Mouse (Mus musculus) hindbrain, embryonic 11.5 days (tissue): ENCODE measurements at regions not wholly inside any gene's neighbourhood (a gene's known extent, or its start where the extent isn't known, plus 50 kb on each side); places are given as distances from the start of the nearest gene placed in this dataset.

ENCODE experiments used
- ATAC-seq: fragments of 200-750 bp; cut with Nextera tagmentation; 2 replicates; pipeline ENCODE4 v1.8.0; 2017; ENCODE audit warnings: mild to moderate bottlenecking, moderate TSS enrichment, moderate library complexity; ENCODE audit not compliant: low FRiP score
- DNase-seq: peaks from one replicate; pipeline ENCODE4 v3.0.0-alpha.2; 2015; ENCODE audit warnings: low spot score
- H3K27ac ChIP-seq: fragments of 300-500 bp; sonication (generic); 2 replicates; pipeline ENCODE4 v1.5.1; 2014; ENCODE audit warnings: mild to moderate bottlenecking, low read depth, low read length
- H3K27me3 ChIP-seq: fragments of 300-500 bp; sonication (generic); 2 replicates; pipeline ENCODE4 v1.6.1; 2014; ENCODE audit warnings: mild to moderate bottlenecking, low read length, moderate library complexity, mixed read lengths; ENCODE audit not compliant: control insufficient read depth, insufficient read depth
- H3K36me3 ChIP-seq: fragments of 300-500 bp; sonication (generic); 2 replicates; pipeline ENCODE4 v1.6.1; 2014; ENCODE audit warnings: mild to moderate bottlenecking, low read length, moderate library complexity, mixed read lengths; ENCODE audit not compliant: control insufficient read depth, insufficient read depth
- H3K4me1 ChIP-seq: fragments of 300-500 bp; sonication (generic); replicated peaks from 2 replicates; pipeline ENCODE4 v1.6.1; 2014; ENCODE audit warnings: low read length, mixed read lengths; ENCODE audit not compliant: control insufficient read depth, insufficient read depth
- H3K4me2 ChIP-seq: fragments of 300-500 bp; sonication (generic); replicated peaks from 2 replicates; pipeline ENCODE4 v1.6.1; 2014; ENCODE audit warnings: mild to moderate bottlenecking, low read depth, low read length
- H3K4me3 ChIP-seq: fragments of 300-500 bp; sonication (generic); 2 replicates; pipeline ENCODE4 v1.5.1; 2014; ENCODE audit warnings: low read depth, low read length
- H3K9ac ChIP-seq: fragments of 300-500 bp; sonication (generic); 2 replicates; pipeline ENCODE4 v1.6.1; 2014; ENCODE audit warnings: low read depth, low read length
- H3K9me3 ChIP-seq: fragments of 300-500 bp; sonication (generic); 2 replicates; pipeline ENCODE4 v1.6.1; 2016; ENCODE audit warnings: low read length; ENCODE audit not compliant: control insufficient read depth
- WGBS: fragments of 180-500 bp; shearing (Covaris S2); extraction: QIAGEN DNeasy Blood & Tissue Kit; methylation state at CpG from one replicate; pipeline ENCODE4 v1.1.7; 2014; 5-methylcytosine and 5-hydroxymethylcytosine counted together

- H3K27ac ChIP-seq, result no peak overlapping the region
- no peak overlapping the region for H3K9ac ChIP-seq
- no peaks in the 10 kb centered on the region for H3K27me3 ChIP-seq
- H3K4me3 ChIP-seq, result no peak overlapping the region
- no peaks in the 10 kb centered on the region for H3K4me1 ChIP-seq
- H3K36me3 ChIP-seq, result no peaks in the 10 kb centered on the region
- H3K9me3 ChIP-seq, result no peaks in the 10 kb centered on the region
- no peak for ATAC-seq
- no peak for DNase-seq
- H3K4me2 ChIP-seq, result no peak overlapping the region
- 80% methylated on average over 5 of the region's 5 CpGs for WGBS
Observed at GRCm38 (mm10) chr13:28583617-28584016, 326.3 kb downstream of the Gm11361 start.

- Histone ChIP-seq H3K4me3 (no peak overlapping the region), H3K9me3 (no peaks in the 10 kb centered on the region), H3K27me3 (no peaks in the 10 kb centered on the region), H3K27ac (no peak overlapping the region), H3K4me2 (no peak overlapping the region), H3K9ac (no peak overlapping the region), H3K36me3 (no peaks in the 10 kb centered on the region), H3K4me1 (no peaks in the 10 kb centered on the region)
- 52% methylated on average over 9 of the region's 9 CpGs for WGBS
- no peak for DNase-seq
- ATAC-seq, result no peak
Observed at GRCm38 (mm10) chr13:28575202-28575851, 318.0 kb downstream of the Gm11361 start.

GRCm38 (mm10) chr13:28573364-28573763, 316.0 kb downstream of the Gm11361 start:
- Histone ChIP-seq H3K4me2 (no peak overlapping the region), H3K4me3 (no peak overlapping the region), H3K9ac (no peak overlapping the region), H3K27me3 (no peaks in the 10 kb centered on the region), H3K36me3 (no peaks in the 10 kb centered on the region), H3K4me1 (no peaks in the 10 kb centered on the region), H3K9me3 (no peaks in the 10 kb centered on the region), H3K27ac (no peak overlapping the region)
- DNase-seq, result no peak
- no peak for ATAC-seq
- WGBS, result 97% methylated on average over 1 of the region's 1 CpGs

- WGBS, result 92% methylated on average over 1 of the region's 1 CpGs
- Histone ChIP-seq H3K9me3 (no peaks in the 10 kb centered on the region), H3K4me2 (no peak overlapping the region), H3K27ac (no peak overlapping the region), H3K27me3 (no peaks in the 10 kb centered on the region), H3K9ac (no peak overlapping the region), H3K4me3 (no peak overlapping the region), H3K4me1 (no peaks in the 10 kb centered on the region), H3K36me3 (no peaks in the 10 kb centered on the region)
- ATAC-seq (no peak), DNase-seq (no peak)
Observed at GRCm38 (mm10) chr13:28572448-28572847, 315.1 kb downstream of the Gm11361 start.

- H3K4me2 ChIP-seq, result no peak overlapping the region
- no peak for DNase-seq
- H3K9ac ChIP-seq, result no peak overlapping the region
- no peaks in the 10 kb centered on the region for H3K36me3 ChIP-seq
- no peak overlapping the region for H3K27ac ChIP-seq
- H3K9me3 ChIP-seq, result no peaks in the 10 kb centered on the region
- no peaks in the 10 kb centered on the region for H3K27me3 ChIP-seq
- WGBS, result 91% methylated on average over 5 of the region's 5 CpGs
- H3K4me3 ChIP-seq, result no peak overlapping the region
- H3K4me1 ChIP-seq, result no peaks in the 10 kb centered on the region
- ATAC-seq, result no peak
Observed at GRCm38 (mm10) chr13:28571716-28572115, 314.4 kb downstream of the Gm11361 start.

GRCm38 (mm10) chr13:28563585-28563984, 306.3 kb downstream of the Gm11361 start:
- WGBS, result 93% methylated on average over 2 of the region's 2 CpGs
- no peaks in the 10 kb centered on the region for H3K9me3 ChIP-seq
- DNase-seq (no peak), ATAC-seq (no peak)
- H3K4me1 ChIP-seq, result no peaks in the 10 kb centered on the region
- no peak overlapping the region for H3K9ac ChIP-seq
- no peaks in the 10 kb centered on the region for H3K27me3 ChIP-seq
- no peak overlapping the region for H3K4me2 ChIP-seq
- no peak overlapping the region for H3K4me3 ChIP-seq
- H3K36me3 ChIP-seq, result no peaks in the 10 kb centered on the region
- no peak overlapping the region for H3K27ac ChIP-seq

GRCm38 (mm10) chr13:28560081-28560480, 302.8 kb downstream of the Gm11361 start:
- Histone ChIP-seq H3K9ac (no peak overlapping the region), H3K4me3 (no peak overlapping the region), H3K4me2 (no peak overlapping the region), H3K9me3 (no peaks in the 10 kb centered on the region), H3K27me3 (no peaks in the 10 kb centered on the region), H3K27ac (no peak overlapping the region), H3K36me3 (no peaks in the 10 kb centered on the region), H3K4me1 (no peaks in the 10 kb centered on the region; the same call in 1 of the 2 replicates)
- no peak for DNase-seq
- 43% methylated on average over 2 of the region's 2 CpGs for WGBS
- ATAC-seq, result no peak

GRCm38 (mm10) chr13:28557032-28557570, 299.8 kb downstream of the Gm11361 start:
- 89% methylated on average over 4 of the region's 4 CpGs for WGBS
- ATAC-seq, result no peak
- H3K4me2 ChIP-seq, result no peak overlapping the region
- DNase-seq, result no peak
- 0 out of 2 replicates have a peak overlapping the region, but pooled peaks have one; percentile 17 for H3K27ac ChIP-seq
- H3K9ac ChIP-seq, result no peak overlapping the region
- no peaks in the 10 kb centered on the region for H3K9me3 ChIP-seq
- H3K4me1 ChIP-seq, result peaks cover 2% of the 10 kb centered on the region; the same call in 1 of the 2 replicates
- no peaks in the 10 kb centered on the region for H3K27me3 ChIP-seq
- no peaks in the 10 kb centered on the region for H3K36me3 ChIP-seq
- H3K4me3 ChIP-seq, result no peak overlapping the region

GRCm38 (mm10) chr13:28556385-28556938, 299.1 kb downstream of the Gm11361 start:
- H3K27ac ChIP-seq, result no peak overlapping the region

More at GRCm38 (mm10) chr13:28556385-28556938, 299.1 kb downstream of the Gm11361 start:
- no peaks in the 10 kb centered on the region for H3K9me3 ChIP-seq
- DNase-seq, result no peak
- H3K36me3 ChIP-seq, result no peaks in the 10 kb centered on the region
- peaks cover 2% of the 10 kb centered on the region; the same call in 1 of the 2 replicates for H3K4me1 ChIP-seq
- no peak overlapping the region for H3K4me2 ChIP-seq
- H3K27me3 ChIP-seq, result no peaks in the 10 kb centered on the region
- H3K4me3 ChIP-seq, result no peak overlapping the region
- 66% methylated on average over 5 of the region's 5 CpGs for WGBS
- no peak overlapping the region for H3K9ac ChIP-seq
- ATAC-seq, result no peak
